Mouse (Mus musculus): Measurements from ENCODE around the gene Msh6.
"Not testable (repeated sequence)": the region's sequence is repeated elsewhere in the genome, so short reads cannot be mapped to it uniquely, and the experiment has no call there.

Gene Msh6

GRCm38 (mm10) chr17:87979696-87980095 lies 4.8 kb downstream of the Msh6 start:
- in situ Hi-C loops (cut with MboI, MseI) = not testable (repeated sequence)

DNA sequence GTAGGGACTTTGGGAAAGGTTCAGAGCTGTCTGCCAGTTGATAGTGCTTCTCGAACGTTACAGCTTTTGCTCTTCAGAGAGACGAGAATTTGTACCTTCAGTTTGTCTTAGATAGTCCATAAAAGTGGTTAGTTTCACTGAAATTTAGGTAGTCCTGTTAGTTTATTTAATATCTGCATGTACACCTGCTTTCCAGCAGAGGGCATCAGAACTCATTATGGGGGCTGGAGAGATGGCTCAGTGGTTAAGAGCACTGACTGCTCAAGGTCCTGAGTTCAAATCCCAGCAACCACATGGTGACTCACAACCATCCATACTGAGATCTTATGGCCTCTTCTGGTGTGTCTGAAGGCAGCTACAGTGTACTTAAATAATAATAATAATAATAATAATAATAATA lies 7.2 kb downstream of the Msh6 start:
- in situ Hi-C loops (cut with MboI, MseI) = no loop called here

DNA sequence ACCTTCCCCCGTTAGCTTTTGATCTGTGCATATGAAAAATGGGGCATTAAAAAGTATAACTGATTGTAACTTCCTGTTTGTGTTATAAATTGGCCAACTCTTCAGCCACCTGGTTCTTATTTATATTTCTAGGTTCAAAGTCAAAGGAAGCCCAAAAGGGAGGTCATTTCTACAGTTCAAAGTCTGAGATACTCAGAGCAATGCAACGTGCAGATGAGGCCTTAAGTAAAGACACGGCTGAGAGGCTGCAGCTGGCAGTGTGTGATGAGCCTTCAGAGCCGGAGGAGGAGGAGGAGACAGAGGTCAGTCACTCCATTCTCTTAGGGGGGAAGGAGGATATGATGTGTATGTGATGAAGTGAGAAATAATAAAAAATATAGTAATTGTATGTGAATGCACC lies 8.5 kb downstream of the Msh6 start:
- in situ Hi-C loops (cut with MboI, MseI) = no loop called here

DNA sequence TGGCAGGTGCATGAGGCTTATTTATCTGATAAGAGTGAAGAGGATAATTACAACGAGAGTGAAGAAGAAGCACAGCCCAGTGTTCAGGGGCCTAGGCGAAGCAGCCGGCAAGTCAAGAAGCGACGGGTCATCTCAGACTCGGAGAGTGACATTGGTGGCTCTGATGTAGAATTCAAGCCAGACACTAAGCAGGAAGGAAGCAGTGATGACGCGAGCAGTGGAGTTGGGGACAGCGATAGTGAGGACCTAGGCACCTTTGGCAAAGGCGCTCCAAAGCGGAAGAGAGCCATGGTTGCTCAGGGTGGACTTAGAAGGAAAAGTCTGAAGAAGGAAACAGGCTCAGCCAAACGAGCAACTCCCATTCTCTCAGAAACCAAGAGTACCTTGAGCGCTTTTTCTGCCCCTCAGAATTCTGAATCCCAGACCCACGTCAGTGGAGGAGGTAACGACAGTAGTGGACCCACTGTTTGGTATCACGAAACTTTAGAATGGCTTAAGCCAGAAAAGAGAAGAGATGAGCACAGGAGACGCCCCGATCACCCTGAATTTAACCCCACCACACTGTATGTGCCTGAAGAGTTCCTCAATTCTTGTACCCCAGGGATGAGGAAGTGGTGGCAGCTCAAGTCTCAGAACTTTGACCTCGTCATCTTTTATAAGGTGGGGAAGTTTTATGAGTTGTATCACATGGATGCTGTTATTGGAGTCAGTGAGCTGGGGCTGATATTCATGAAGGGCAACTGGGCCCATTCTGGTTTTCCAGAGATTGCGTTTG lies 9.8 kb downstream of the Msh6 start:
- in situ Hi-C loops (cut with MboI, MseI) = no loop called here

GRCm38 (mm10) chr17:87985916-87986315 lies 11.1 kb downstream of the Msh6 start:
- in situ Hi-C loops (cut with MboI, MseI) = no loop called here

- in situ Hi-C loops (cut with MboI, MseI) = no loop called here
Measured at GRCm38 (mm10) chr17:87987507-87987906, 12.6 kb downstream of the Msh6 start.

DNA sequence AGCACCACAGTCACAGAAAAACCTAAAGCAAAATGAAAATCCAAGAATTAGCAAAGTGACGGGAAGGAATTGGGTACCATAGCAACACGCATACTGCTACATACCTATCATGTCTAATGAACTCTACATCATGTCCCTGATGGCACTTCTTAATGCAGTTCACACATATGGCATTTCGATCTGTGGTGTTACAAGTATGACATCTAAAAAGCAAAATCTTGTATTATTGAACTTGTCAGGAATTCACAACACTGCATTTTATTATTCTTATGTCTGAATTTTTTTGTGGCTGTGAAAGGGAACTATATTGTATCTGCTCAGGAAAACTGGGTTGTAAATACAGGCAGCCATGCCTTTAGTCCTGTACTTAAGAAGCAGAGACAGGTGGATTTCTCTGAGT lies 17.3 kb downstream of the Msh6 start:
- in situ Hi-C loops (cut with MboI, MseI) = no loop called here

DNA sequence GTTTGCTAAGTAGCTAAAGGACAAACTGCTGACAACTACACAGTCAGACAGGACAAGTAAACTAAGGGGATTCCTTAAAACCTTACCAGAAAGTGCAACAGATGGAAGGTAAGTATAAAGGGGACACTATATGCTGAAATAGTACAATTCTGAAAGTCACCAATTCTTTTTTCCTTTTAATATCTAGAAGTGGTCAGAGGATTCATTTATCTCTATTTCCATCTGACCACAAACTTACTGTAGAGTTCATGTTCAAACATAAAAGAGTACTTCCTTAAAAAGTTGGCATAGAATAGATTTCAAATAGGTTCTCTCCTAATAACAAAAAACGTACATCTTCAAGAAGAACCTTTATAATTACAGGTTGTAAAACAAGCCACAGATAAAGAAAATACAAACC lies 18.5 kb downstream of the Msh6 start:
- in situ Hi-C loops (cut with MboI, MseI) = no loop called here

- in situ Hi-C loops (cut with MboI, MseI) = no loop called here
Measured at GRCm38 (mm10) chr17:87997808-87998207, 22.9 kb downstream of the Msh6 start.

GRCm38 (mm10) chr17:88004892-88005291 lies 30.0 kb downstream of the Msh6 start:
- in situ Hi-C loops (cut with MboI, MseI) = no loop called here

GRCm38 (mm10) chr17:88006956-88007355 lies 32.1 kb downstream of the Msh6 start:
- in situ Hi-C loops (cut with MboI, MseI) = no loop called here

DNA sequence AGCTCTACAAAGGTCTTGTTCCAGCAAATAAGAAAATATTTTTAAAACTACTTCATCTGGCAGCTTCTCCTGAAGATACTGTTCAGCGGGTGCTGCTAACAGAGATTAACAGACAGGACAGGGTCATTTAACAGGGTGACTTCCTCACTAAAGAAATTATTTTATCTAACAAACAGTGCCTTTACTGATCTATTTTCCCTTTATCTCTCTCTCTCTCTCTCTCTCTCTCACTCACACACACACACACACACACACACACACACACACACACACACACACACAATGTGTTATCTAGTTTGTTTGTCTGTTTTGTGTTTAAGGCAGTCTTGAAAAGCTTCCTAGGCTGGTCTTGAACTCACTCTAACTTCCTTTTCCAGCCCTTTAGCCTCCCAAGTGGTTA lies 39.6 kb downstream of the Msh6 start:
- in situ Hi-C loops (cut with MboI, MseI) = no loop called here

GRCm38 (mm10) chr17:88016027-88016426 lies 41.2 kb downstream of the Msh6 start:
- in situ Hi-C loops (cut with MboI, MseI) = not testable (repeated sequence)

- in situ Hi-C loops (cut with MboI, MseI) = loop anchor here (10.0 kb wide), 1 partner anchor 51 kb away; no protein-coding TSS in a partner anchor
Measured at GRCm38 (mm10) chr17:88023924-88024323, 49.1 kb downstream of the Msh6 start.

GRCm38 (mm10) chr17:88025227-88025626 lies 50.4 kb downstream of the Msh6 start:
- in situ Hi-C loops (cut with MboI, MseI) = loop anchor here (10.0 kb wide), 1 partner anchor 50 kb away; no protein-coding TSS in a partner anchor

DNA sequence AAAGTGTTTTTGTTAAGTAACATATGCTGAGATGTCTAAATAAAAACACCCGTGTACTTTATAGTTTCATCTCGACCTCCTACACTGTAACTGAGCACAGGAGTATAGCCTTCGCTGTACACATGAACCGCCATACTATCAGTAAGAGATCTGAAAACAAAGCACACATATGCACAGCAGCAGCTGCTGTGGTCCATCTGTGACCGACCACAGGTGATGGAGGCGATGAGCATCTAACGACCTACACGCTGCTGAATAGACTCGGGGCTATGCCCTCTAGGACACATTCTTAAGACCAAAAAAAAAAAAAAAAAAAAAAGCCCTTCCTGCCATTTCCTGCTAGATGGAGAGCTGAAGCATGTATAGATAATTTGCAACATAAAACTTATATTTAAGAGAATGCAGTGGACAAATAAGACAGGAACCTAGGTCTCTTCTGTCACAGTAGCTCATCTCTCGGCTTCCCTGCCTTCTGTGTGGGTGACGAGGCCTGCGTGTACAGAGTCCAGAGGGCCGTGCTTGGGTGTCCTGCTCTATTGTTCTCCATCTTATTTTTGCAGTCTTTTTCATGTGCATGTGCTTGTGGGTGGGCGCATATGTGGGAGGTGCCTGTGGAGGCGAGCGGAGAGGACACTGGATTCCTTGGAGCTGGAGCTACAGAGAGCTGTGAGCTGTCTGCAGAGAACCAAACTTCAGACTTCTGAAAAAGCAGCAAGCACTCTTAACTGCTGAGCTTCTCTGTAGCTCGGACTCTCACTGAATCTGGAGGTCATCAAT lies 54.5 kb downstream of the Msh6 start:
- in situ Hi-C loops (cut with MboI, MseI) = loop anchor here (10.0 kb wide), 1 partner anchor 45 kb away; no protein-coding TSS in a partner anchor

- in situ Hi-C loops (cut with MboI, MseI) = no loop called here
Measured at GRCm38 (mm10) chr17:88031755-88032154, 56.9 kb downstream of the Msh6 start.

DNA sequence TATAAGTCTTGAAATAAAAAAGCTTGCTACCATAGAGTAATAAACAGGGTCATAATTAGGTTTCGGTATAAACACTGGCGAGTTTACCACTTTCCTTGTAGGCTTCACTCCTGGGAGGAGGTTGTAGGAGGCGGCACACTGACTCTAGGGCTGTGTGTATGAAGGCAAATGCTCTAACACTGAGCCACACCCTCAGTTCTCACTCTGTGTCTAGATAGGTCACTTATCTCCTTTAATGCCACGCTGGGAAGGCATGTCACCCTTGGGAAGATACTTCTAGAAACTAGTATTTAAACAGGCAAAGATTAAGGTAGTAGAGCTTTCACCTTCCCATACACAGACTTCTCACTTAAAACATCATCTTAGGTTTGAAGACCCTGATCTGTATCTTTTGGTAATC lies 59.6 kb downstream of the Msh6 start:
- in situ Hi-C loops (cut with MboI, MseI) = no loop called here

All from T-helper 2 cell (primary cell).